ENCODE assay signal across 8 mouse cellular contexts in the genomic region with DNA sequence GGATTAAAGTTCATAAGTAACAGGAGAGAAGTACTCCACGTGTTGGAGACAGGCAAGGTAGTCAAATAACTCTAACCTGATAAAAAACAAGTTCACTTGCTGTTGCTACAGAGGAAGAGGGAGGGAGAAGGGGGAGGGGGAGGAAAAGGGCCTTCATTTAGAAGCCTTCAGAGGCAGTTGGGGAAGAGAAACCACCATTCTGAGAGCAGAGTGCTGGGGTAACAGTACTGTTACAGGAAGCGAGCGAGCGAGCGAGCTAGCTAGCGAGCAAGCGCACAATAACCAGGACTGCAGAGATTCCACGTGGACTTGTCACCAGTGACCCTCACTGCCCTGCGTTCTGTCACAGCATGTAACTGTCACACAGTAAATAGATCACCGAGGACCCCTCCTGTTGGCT. TPM values are rescaled to one million over a fixed set of nuclear protein-coding genes. Genes with fewer than 3 reads are reported as not detected.
A peak's percentile ranks its signal among the peaks of the same experiment; 100 is the strongest.
DNase-seq lines count a peak whose midpoint lies in the region; ATAC-seq lines count a peak whose summit lies in the region.

No protein-coding gene starts in this region.

- no peaks in the 10 kb centered on the region for H3K36me3 ChIP-seq in hindbrain, embryonic 11.5 days (ENCODE audit: control insufficient read depth, insufficient read depth, low read length)
- H3K36me3 ChIP-seq in hindbrain, embryonic 14.5 days (replicated peaks; ENCODE audit: control insufficient read depth, insufficient read depth): no peaks in the 10 kb centered on the region
- no peaks in the 10 kb centered on the region for H3K36me3 ChIP-seq in intestine, embryonic 15.5 days

- no peak overlapping the region for H3K4me2 ChIP-seq in hindbrain, embryonic 11.5 days (replicated peaks; ENCODE audit: low read depth, low read length)
- no peak overlapping the region for H3K4me2 ChIP-seq in hindbrain, embryonic 14.5 days (replicated peaks)
- no peak overlapping the region for H3K4me2 ChIP-seq in intestine, embryonic 15.5 days (replicated peaks)

- no peak overlapping the region for H3K4me3 ChIP-seq in hindbrain, embryonic 11.5 days (ENCODE audit: low read depth, low read length)
- no peak overlapping the region for H3K4me3 ChIP-seq in hindbrain, embryonic 14.5 days (replicated peaks; ENCODE audit: low read length)
- H3K4me3 ChIP-seq in intestine, embryonic 15.5 days (replicated peaks): no peak overlapping the region

- H3K27me3 ChIP-seq in hindbrain, embryonic 11.5 days (ENCODE audit: control insufficient read depth, insufficient read depth, low read length): no peaks in the 10 kb centered on the region
- H3K27me3 ChIP-seq in hindbrain, embryonic 14.5 days (ENCODE audit: control insufficient read depth, insufficient read depth, low read length): no peaks in the 10 kb centered on the region
- no peaks in the 10 kb centered on the region for H3K27me3 ChIP-seq in intestine, embryonic 15.5 days (replicated peaks)

- no peaks in the 10 kb centered on the region for H3K9me3 ChIP-seq in hindbrain, embryonic 11.5 days (ENCODE audit: control insufficient read depth, low read length)
- no peaks in the 10 kb centered on the region for H3K9me3 ChIP-seq in hindbrain, embryonic 14.5 days (ENCODE audit: control insufficient read depth, low read length)
- no peaks in the 10 kb centered on the region for H3K9me3 ChIP-seq in intestine, embryonic 15.5 days

- WGBS in hindbrain, embryonic 11.5 days: 43% methylated on average over 10 of the region's 10 CpGs
- WGBS in hindbrain, embryonic 14.5 days: 30% methylated on average over 10 of the region's 10 CpGs
- WGBS in intestine, embryonic 15.5 days: 52% methylated on average over 10 of the region's 10 CpGs

- H3K4me1 ChIP-seq in hindbrain, embryonic 11.5 days (replicated peaks; ENCODE audit: control insufficient read depth, insufficient read depth, low read length): no peaks in the 10 kb centered on the region
- H3K4me1 ChIP-seq in hindbrain, embryonic 14.5 days (replicated peaks; ENCODE audit: control insufficient read depth, insufficient read depth, low read length): no peaks in the 10 kb centered on the region; the same call in 1 of the 2 replicates
- no peaks in the 10 kb centered on the region for H3K4me1 ChIP-seq in intestine, embryonic 15.5 days (replicated peaks)

- peak; percentile 11 for DNase-seq in hindbrain, embryonic 11.5 days (ENCODE audit: low spot score)
- DNase-seq in hindbrain, embryonic 14.5 days (ENCODE audit: low spot score): no peak
- DNase-seq in T-cell, adult 2 months (ENCODE audit: low spot score): peak; percentile 57
- DNase-seq in spleen, adult 18-20 months: peak; percentile 15 to 21
- no peak for DNase-seq in adrenal gland, adult (ENCODE audit: inconsistent age in 2 of 2, low spot score in 1 of 2)
- no peak for DNase-seq in layer of hippocampus, postnatal 36 days

- ATAC-seq in hindbrain, embryonic 11.5 days (ENCODE audit: low FRiP score): no peak
- ATAC-seq in hindbrain, embryonic 14.5 days (ENCODE audit: low FRiP score): no peak
- 0 out of 2 replicates have a peak, but pooled peaks have one; percentile 28 for ATAC-seq in intestine, embryonic 15.5 days
- ATAC-seq in erythroblast, adult 5-6 weeks (replicated peaks; ENCODE audit: low FRiP score, poor library complexity, severe bottlenecking): no peak

- H3K9ac ChIP-seq in hindbrain, embryonic 11.5 days (ENCODE audit: low read depth, low read length): no peak overlapping the region
- H3K9ac ChIP-seq in hindbrain, embryonic 14.5 days: no peak overlapping the region; the same call in 1 of the 2 replicates
- H3K9ac ChIP-seq in intestine, embryonic 15.5 days: no peak overlapping the region

- H3K27ac ChIP-seq in hindbrain, embryonic 11.5 days (ENCODE audit: low read depth, low read length): no peak overlapping the region
- no peak overlapping the region for H3K27ac ChIP-seq in hindbrain, embryonic 14.5 days
- no peak overlapping the region for H3K27ac ChIP-seq in intestine, embryonic 15.5 days

RNA-seq across cellular contexts. Expression of a gene that starts 27.6 kb away (rescaled TPM):
- polyA plus RNA-seq in hindbrain, embryonic 11.5 days (2014; fragmentation: Nextera tagmentation; extraction: Ambion mirVana): 0.56 and 0.73 TPM in 2 replicates
- polyA plus RNA-seq in hindbrain, embryonic 14.5 days (2014; fragmentation: Nextera tagmentation; extraction: Ambion mirVana): 14.1 and 17.6 TPM in 2 replicates
- 1.6 and 1.8 TPM in 2 replicates for polyA plus RNA-seq in intestine, embryonic 15.5 days (2015; fragmentation: Nextera tagmentation; extraction: Ambion mirVana)
- total RNA-seq in erythroblast, adult 5-6 weeks (2015; ENCODE audit: low replicate concordance): not detected in 2 replicates
- 0.98 TPM in 1 of 2 replicates, not detected in the other for total RNA-seq in erythroblast, adult 5-6 weeks (2017; ENCODE audit: low replicate concordance)
- total RNA-seq in layer of hippocampus, postnatal 36 days (2021): 100 to 1,000 TPM; 228 to 229 TPM

RNA-seq across cellular contexts. Expression of a gene that starts 59.8 kb away (rescaled TPM):
- polyA plus RNA-seq in hindbrain, embryonic 11.5 days (2014; fragmentation: Nextera tagmentation; extraction: Ambion mirVana): 75.6 and 93.2 TPM in 2 replicates
- polyA plus RNA-seq in hindbrain, embryonic 14.5 days (2014; fragmentation: Nextera tagmentation; extraction: Ambion mirVana): 88.2 and 95.4 TPM in 2 replicates
- 36.3 and 36.4 TPM in 2 replicates for polyA plus RNA-seq in intestine, embryonic 15.5 days (2015; fragmentation: Nextera tagmentation; extraction: Ambion mirVana)
- 124 and 142 TPM in 2 replicates for total RNA-seq in erythroblast, adult 5-6 weeks (2015; ENCODE audit: low replicate concordance)
- total RNA-seq in erythroblast, adult 5-6 weeks (2017; ENCODE audit: low replicate concordance): 257 and 309 TPM in 2 replicates
- total RNA-seq in layer of hippocampus, postnatal 36 days (2021): 100 to 1,000 TPM; 163 to 171 TPM

Comparison
In these comparisons a context has a peak if more than half of its experiments do, and no peak if none do; other contexts are left out.
1. DNase-seq: peak in hindbrain, embryonic 11.5 days (single experiment), T-cell, adult 2 months (single experiment) and spleen, adult 18-20 months (2 of 2); none in hindbrain, embryonic 14.5 days (single experiment), adrenal gland, adult (0 of 2) and layer of hippocampus, postnatal 36 days (0 of 2).